Mouse (Mus musculus): ENCODE measurements around the gene Olfr1383. TPM values are rescaled to one million over a fixed set of nuclear protein-coding genes. Genes with fewer than 3 reads are reported as not detected.

Olfr1383 gene
- not detected for polyA plus RNA-seq (2017; shearing (Covaris generic))

GRCm38 (mm10) chr11:49519348-49519747 is at the start of gene Olfr1383:
TSS of gene Olfr1383 (plus strand) at chr11:49519648.

GRCm38 (mm10) chr11:49488770-49489169 is 30.7 kb upstream of the Olfr1383 start, which contains the start of gene Olfr1385:
TSS of gene Olfr1385 (plus strand) at chr11:49489070.

GRCm38 (mm10) chr11:49527947-49528346 is 8.5 kb downstream of the Olfr1383 start, which contains the start of gene Olfr1382:
TSS of gene Olfr1382 (plus strand) at chr11:49528247.

DNA sequence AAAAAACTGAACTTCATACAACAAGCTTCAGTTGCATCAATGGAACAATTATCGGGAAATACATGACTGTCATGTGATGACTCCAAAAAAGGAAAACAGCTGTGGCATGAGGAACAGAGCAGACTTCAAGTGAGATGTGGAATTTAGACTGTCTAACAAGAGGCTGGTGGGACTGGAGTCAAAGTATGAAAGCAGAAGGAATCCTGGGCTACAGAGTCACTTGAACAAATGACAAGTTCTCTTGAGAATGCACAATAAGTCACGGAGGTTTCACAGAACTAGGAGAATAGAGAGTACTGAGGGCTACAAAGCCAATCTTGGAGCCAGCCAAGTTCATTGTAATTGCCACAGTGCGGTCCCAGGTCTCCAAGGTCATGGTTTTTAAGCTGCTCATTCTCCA is 23.7 kb downstream of the Olfr1383 start, which contains the start of gene Olfr1381:
Olfr1381 (plus strand) TSS at position 301 of the 400 bp plus-strand sequence.

DNA sequence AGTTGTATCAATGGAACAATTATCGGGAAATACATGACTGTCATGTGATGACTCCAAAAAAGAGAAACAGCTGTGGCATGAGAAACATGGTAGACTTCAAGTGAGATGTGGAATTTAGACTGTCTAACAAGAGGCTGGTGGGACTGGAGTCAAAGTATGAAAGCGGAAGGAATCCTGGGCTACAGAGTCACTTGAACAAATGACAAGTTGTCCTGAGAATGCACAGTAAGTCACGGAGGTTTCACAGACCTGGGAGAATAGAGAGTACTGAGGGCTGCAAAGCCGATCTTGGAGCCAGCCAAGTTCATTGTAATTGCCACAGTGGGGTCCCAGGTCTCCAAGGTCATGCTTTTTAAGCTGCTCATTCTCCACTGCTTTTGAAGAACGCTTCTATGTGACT is 37.1 kb downstream of the Olfr1383 start, which contains the start of gene Olfr1380:
Olfr1380 (plus strand) TSS at position 301 of the 400 bp plus-strand sequence.

Other genes with a start within 250 kb of the Olfr1383 start
- gene Olfr1393, start 241.3 kb upstream of the Olfr1383 start, polyA plus RNA-seq (2017; shearing (Covaris generic)), result not detected
- gene Olfr1392, start 234.4 kb upstream of the Olfr1383 start, polyA plus RNA-seq (2017; shearing (Covaris generic)), result 0.21 TPM
- not detected for gene Olfr10, start 214.9 kb upstream of the Olfr1383 start, polyA plus RNA-seq (2017; shearing (Covaris generic))
- not detected for gene Olfr1391, start 196.9 kb upstream of the Olfr1383 start, polyA plus RNA-seq (2017; shearing (Covaris generic))
- 0.26 TPM for gene Olfr1390, start 184.5 kb upstream of the Olfr1383 start, polyA plus RNA-seq (2017; shearing (Covaris generic))
- gene Olfr1389, start 96.6 kb upstream of the Olfr1383 start, polyA plus RNA-seq (2017; shearing (Covaris generic)), result 0.10 TPM
- gene Olfr1388, start 83.0 kb upstream of the Olfr1383 start, polyA plus RNA-seq (2017; shearing (Covaris generic)), result not detected
- gene Olfr1387, start 64.3 kb upstream of the Olfr1383 start, polyA plus RNA-seq (2017; shearing (Covaris generic)), result 0.12 TPM
- not detected for gene Olfr1386, start 54.6 kb upstream of the Olfr1383 start, polyA plus RNA-seq (2017; shearing (Covaris generic))
- 0.38 TPM for gene Olfr1385, start 30.6 kb upstream of the Olfr1383 start, polyA plus RNA-seq (2017; shearing (Covaris generic))
- not detected for gene Olfr1384, start 12.9 kb upstream of the Olfr1383 start, polyA plus RNA-seq (2017; shearing (Covaris generic))
- gene Olfr1382, start 8.6 kb downstream of the Olfr1383 start, polyA plus RNA-seq (2017; shearing (Covaris generic)), result not detected
- gene Olfr1381, start 23.8 kb downstream of the Olfr1383 start, polyA plus RNA-seq (2017; shearing (Covaris generic)), result not detected
- not detected for gene Olfr1380, start 37.2 kb downstream of the Olfr1383 start, polyA plus RNA-seq (2017; shearing (Covaris generic))
- not detected for gene Flt4, start 89.6 kb downstream of the Olfr1383 start, polyA plus RNA-seq (2017; shearing (Covaris generic))
- not detected for gene Scgb3a1, start 144.0 kb downstream of the Olfr1383 start, polyA plus RNA-seq (2017; shearing (Covaris generic))
- 66.6 TPM for gene Cnot6, start 193.1 kb downstream of the Olfr1383 start, polyA plus RNA-seq (2017; shearing (Covaris generic))